Mouse (Mus musculus): Measurements from ENCODE around the gene Rin3. TPM values are rescaled to one million over a fixed set of nuclear protein-coding genes. Genes with fewer than 3 reads are reported as not detected.

Gene Rin3
- total RNA-seq, 1 experiment from 2014 or later = 19.3 TPM

GRCm38 (mm10) chr12:102423625-102424024, 140.8 kb downstream of the Rin3 start:
- no peak for DNase-seq

GRCm38 (mm10) chr12:102424456-102424855, 141.6 kb downstream of the Rin3 start:
- no peak for DNase-seq

GRCm38 (mm10) chr12:102425048-102425578, 142.3 kb downstream of the Rin3 start:
- no peak for DNase-seq

- DNase-seq = peak; percentile 73
Observed at GRCm38 (mm10) chr12:102426285-102426684, 143.4 kb downstream of the Rin3 start.

GRCm38 (mm10) chr12:102429656-102430055, 146.8 kb downstream of the Rin3 start:
- DNase-seq = no peak

- no peak for DNase-seq
Observed at GRCm38 (mm10) chr12:102430228-102430627, 147.4 kb downstream of the Rin3 start.

- DNase-seq = peak; percentile 64
Observed at GRCm38 (mm10) chr12:102432238-102432637, 149.4 kb downstream of the Rin3 start.

- DNase-seq = no peak
Observed at GRCm38 (mm10) chr12:102434107-102434506, 151.3 kb downstream of the Rin3 start.

- peak; percentile 45 for DNase-seq
Observed at GRCm38 (mm10) chr12:102436939-102437526, 154.2 kb downstream of the Rin3 start.

- DNase-seq = no peak
Observed at GRCm38 (mm10) chr12:102437952-102438351, 155.1 kb downstream of the Rin3 start.

- no peak for DNase-seq
Observed at GRCm38 (mm10) chr12:102438983-102439631, 156.3 kb downstream of the Rin3 start.

- DNase-seq = peak; percentile 99
Observed at GRCm38 (mm10) chr12:102439632-102440023, 156.8 kb downstream of the Rin3 start, which contains the start of gene Lgmn. Lgmn (minus strand) TSS chr12:102439813.

Other genes with a start within 250 kb of the Rin3 start
- gene Slc24a4, start 154.3 kb upstream of the Rin3 start, total RNA-seq (2021) = 0.60 and 0.85 TPM in 2 replicates
- gene Lgmn, start 156.8 kb downstream of the Rin3 start, total RNA-seq (2021) = 86.7 and 90.6 TPM in 2 replicates
- gene Golga5, start 186.1 kb downstream of the Rin3 start, total RNA-seq (2021) = 35.0 and 41.2 TPM in 2 replicates